Mouse (Mus musculus): Measurements from ENCODE around the gene Kpna4. TPM values are rescaled to one million over a fixed set of nuclear protein-coding genes. Genes with fewer than 3 reads are reported as not detected.

Gene Kpna4
- polyA plus RNA-seq, 1 experiment from 2014 or later, result 27.0 TPM

Other genes starting within 250 kb of the Kpna4 start
- 7.8 and 9.1 TPM in 2 replicates for gene Ift80, start 122.5 kb downstream of the Kpna4 start, polyA plus RNA-seq (2015; fragmentation: Nextera tagmentation; extraction: Ambion mirVana)
- 36.1 and 37.5 TPM in 2 replicates for gene Smc4, start 122.4 kb downstream of the Kpna4 start, polyA plus RNA-seq (2015; fragmentation: Nextera tagmentation; extraction: Ambion mirVana)
- gene Trim59, start 82.4 kb downstream of the Kpna4 start, polyA plus RNA-seq (2015; fragmentation: Nextera tagmentation; extraction: Ambion mirVana), result 32.0 and 36.4 TPM in 2 replicates
- gene Arl14, start 95.3 kb upstream of the Kpna4 start, polyA plus RNA-seq (2015; fragmentation: Nextera tagmentation; extraction: Ambion mirVana), result not detected in 2 replicates
- 19.1 and 20.8 TPM in 2 replicates for gene Ppm1l, start 189.7 kb upstream of the Kpna4 start, polyA plus RNA-seq (2015; fragmentation: Nextera tagmentation; extraction: Ambion mirVana)